Mouse (Mus musculus) intestine, postnatal 0 days (tissue): Measurements from ENCODE around the gene Ppp1r1b. TPM values are rescaled to one million over a fixed set of nuclear protein-coding genes. Genes with fewer than 3 reads are reported as not detected.

Experiments
- ATAC-seq: fragments of 200-750 bp; cut with Nextera tagmentation; 2 replicates; pipeline ENCODE4 v1.8.0; 2017; ENCODE audit warnings: mild to moderate bottlenecking, moderate TSS enrichment, moderate library complexity
- H3K27ac ChIP-seq: fragments of 300-500 bp; sonication (generic); 2 replicates; pipeline ENCODE4 v1.5.1; 2014; ENCODE audit warnings: mild to moderate bottlenecking, low read depth, low read length, moderate library complexity
- H3K27me3 ChIP-seq: fragments of 300-500 bp; sonication (generic); replicated peaks from 2 replicates; pipeline ENCODE4 v1.6.1; 2014; ENCODE audit warnings: low read length, mixed read lengths; ENCODE audit not compliant: control insufficient read depth, insufficient read depth
- H3K36me3 ChIP-seq: fragments of 300-500 bp; sonication (generic); 2 replicates; pipeline ENCODE4 v1.6.1; 2014; ENCODE audit warnings: mild to moderate bottlenecking, moderate library complexity; ENCODE audit not compliant: control insufficient read depth, insufficient read depth
- H3K4me1 ChIP-seq: fragments of 300-500 bp; sonication (generic); replicated peaks from 2 replicates; pipeline ENCODE4 v1.6.1; 2014; ENCODE audit warnings: antibody characterized with exemption, low read length, mixed read lengths; ENCODE audit not compliant: control insufficient read depth, insufficient read depth
- H3K4me2 ChIP-seq: fragments of 300-500 bp; sonication (generic); replicated peaks from 2 replicates; pipeline ENCODE4 v1.6.1; 2014; ENCODE audit warnings: low read depth, mild to moderate bottlenecking, moderate library complexity
- H3K4me3 ChIP-seq: fragments of 300-500 bp; sonication (generic); 2 replicates; pipeline ENCODE4 v1.5.1; 2014; ENCODE audit warnings: low read depth, low read length
- H3K9ac ChIP-seq: fragments of 300-500 bp; sonication (generic); 2 replicates; pipeline ENCODE4 v1.6.1; 2014; ENCODE audit warnings: mild to moderate bottlenecking, low read depth, low read length
- H3K9me3 ChIP-seq: fragments of 300-500 bp; sonication (generic); 2 replicates; pipeline ENCODE4 v1.6.1; 2016; ENCODE audit warnings: mixed run types; ENCODE audit not compliant: control insufficient read depth
- CTCF ChIP-seq: sonication (generic); IDR thresholded peaks from 2 replicates; pipeline ENCODE4 v1.5.1; 2016; ENCODE audit warnings: low read depth, mild to moderate bottlenecking, control low read depth, antibody characterized with exemption, moderate library complexity
- WGBS: fragments of 180-500 bp; shearing (Covaris S2); extraction: QIAGEN DNeasy Blood & Tissue Kit; methylation state at CpG from one replicate; pipeline ENCODE4 v1.1.7; 2014; 5-methylcytosine and 5-hydroxymethylcytosine counted together
- polyA plus RNA-seq: library from polyadenylated mRNA; unstranded; fragments of >200 nt; fragmentation: Nextera tagmentation; extraction: Ambion mirVana; gene quantifications from 2 replicates; pipeline ENCODE4 v1.2.1, GENCODE M21; 2015

Gene Ppp1r1b
- polyA plus RNA-seq, 1 experiment from 2014 or later: 99.5 TPM

DNA sequence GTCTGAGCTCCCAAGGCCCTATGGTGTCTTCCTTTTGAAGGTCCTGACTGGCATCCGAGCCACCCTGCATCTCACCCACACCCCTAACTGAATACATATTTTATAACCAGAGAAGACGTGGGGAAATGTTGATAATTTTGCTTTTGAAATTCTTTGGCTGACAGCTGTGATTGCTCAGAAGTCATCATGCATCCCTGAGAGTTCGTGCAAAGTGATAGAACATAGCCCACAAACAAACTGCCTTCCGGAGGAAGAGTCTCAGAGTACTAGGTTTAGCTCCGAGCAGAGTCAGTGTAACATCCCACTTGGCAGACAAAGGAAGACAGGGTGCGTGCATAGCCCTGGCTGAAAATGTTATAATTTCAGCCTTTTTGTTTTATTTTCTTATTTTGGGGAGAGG lies 25.0 kb downstream of the Ppp1r1b start:
- TF ChIP-seq CTCF: no peak
- Histone ChIP-seq H3K9me3 (no peaks in the 10 kb centered on the region), H3K4me1 (no peaks in the 10 kb centered on the region), H3K4me3 (no peak overlapping the region), H3K36me3 (peaks cover 44% of the 10 kb centered on the region), H3K4me2 (no peak overlapping the region), H3K27me3 (no peaks in the 10 kb centered on the region), H3K27ac (no peak overlapping the region), H3K9ac (no peak overlapping the region)
- WGBS: 85% methylated on average over 6 of the region's 6 CpGs
- ATAC-seq: no peak

DNA sequence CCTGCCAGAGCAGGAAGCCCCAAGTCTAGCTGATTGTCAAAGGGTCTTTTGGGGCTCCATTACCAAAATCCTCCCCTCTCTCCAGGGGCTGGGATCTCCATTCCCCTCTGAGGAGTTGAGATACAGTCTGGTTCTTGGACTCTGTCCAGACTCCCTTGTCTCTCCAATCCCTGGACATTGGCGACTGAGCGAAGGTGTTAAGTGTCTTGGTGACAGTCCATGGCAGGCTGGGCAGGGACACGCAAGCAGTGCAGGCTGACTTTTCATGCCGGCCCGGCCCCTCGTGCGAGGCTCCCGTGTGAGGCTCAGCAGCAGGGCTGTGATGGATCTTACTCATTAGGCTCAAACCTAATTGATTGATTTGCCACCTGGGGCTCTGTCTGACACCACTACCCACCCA lies 26.1 kb downstream of the Ppp1r1b start:
- WGBS: 89% methylated on average over 8 of the region's 8 CpGs
- peaks cover 55% of the 10 kb centered on the region for H3K36me3 ChIP-seq

DNA sequence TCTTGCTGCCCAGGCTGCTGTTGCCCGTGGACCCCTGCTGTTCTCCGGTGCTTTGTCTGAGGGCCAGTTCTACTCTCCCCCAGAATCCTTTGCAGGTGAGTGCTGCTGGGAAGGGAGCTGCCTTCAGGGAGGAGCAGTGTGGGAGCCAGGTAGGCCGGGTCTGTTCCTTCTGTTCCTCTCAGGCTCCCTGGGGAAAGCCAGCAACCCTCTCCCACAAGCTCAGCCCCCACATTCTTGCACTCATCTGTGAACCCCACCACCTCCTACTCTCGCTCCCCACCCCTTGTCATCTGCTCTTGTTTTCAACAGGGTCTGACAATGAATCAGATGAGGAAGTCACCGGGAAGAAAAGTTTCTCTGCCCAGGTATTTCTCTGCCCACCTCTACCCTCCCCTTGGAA lies 28.6 kb downstream of the Ppp1r1b start:
- no peak for ATAC-seq
- no peak overlapping the region; the same call in 1 of the 2 replicates for H3K27ac ChIP-seq
- H3K27me3 ChIP-seq: no peaks in the 10 kb centered on the region
- WGBS: 78% methylated on average over 5 of the region's 5 CpGs
- H3K36me3 ChIP-seq: peaks cover 74% of the 10 kb centered on the region
- no peak for TF ChIP-seq CTCF
- no peaks in the 10 kb centered on the region for H3K9me3 ChIP-seq
- no peak overlapping the region for H3K4me3 ChIP-seq
- H3K9ac ChIP-seq: no peak overlapping the region
- no peaks in the 10 kb centered on the region for H3K4me1 ChIP-seq
- no peak overlapping the region for H3K4me2 ChIP-seq

More for the DNA sequence above, 26.1 kb downstream of the Ppp1r1b start:
- H3K9me3 ChIP-seq: no peaks in the 10 kb centered on the region
- TF ChIP-seq CTCF: no peak
- H3K4me2 ChIP-seq: no peak overlapping the region
- H3K9ac ChIP-seq: no peak overlapping the region
- no peak for ATAC-seq
- no peaks in the 10 kb centered on the region for H3K4me1 ChIP-seq
- no peak overlapping the region for H3K27ac ChIP-seq
- no peaks in the 10 kb centered on the region for H3K27me3 ChIP-seq
- no peak overlapping the region for H3K4me3 ChIP-seq

DNA sequence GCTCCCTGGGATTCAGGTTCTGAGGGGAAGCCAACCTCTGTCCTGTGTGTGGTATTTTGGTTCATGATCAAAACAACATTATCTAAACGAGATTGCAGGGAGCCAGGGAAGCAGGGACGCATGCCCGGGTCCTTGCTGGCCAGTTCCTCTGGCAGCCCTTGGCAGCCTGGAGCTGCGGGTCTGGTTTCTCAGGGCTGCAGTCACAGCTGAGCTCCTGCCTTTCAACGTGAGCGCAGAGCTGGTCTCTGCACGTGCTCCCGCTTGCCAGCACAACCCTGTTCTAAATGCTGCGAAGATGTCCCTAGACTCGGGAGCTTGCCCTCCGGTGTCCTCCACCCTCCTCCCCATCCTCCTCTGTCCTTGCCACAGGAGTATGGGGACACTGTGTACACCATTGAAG lies 29.6 kb downstream of the Ppp1r1b start:
- Histone ChIP-seq H3K27ac (no peak overlapping the region), H3K9me3 (no peaks in the 10 kb centered on the region), H3K36me3 (peaks cover 75% of the 10 kb centered on the region), H3K27me3 (no peaks in the 10 kb centered on the region), H3K4me1 (no peaks in the 10 kb centered on the region), H3K4me2 (no peak overlapping the region), H3K9ac (no peak overlapping the region), H3K4me3 (no peak overlapping the region)
- TF ChIP-seq CTCF: no peak
- ATAC-seq: no peak
- WGBS: 77% methylated on average over 11 of the region's 11 CpGs

DNA sequence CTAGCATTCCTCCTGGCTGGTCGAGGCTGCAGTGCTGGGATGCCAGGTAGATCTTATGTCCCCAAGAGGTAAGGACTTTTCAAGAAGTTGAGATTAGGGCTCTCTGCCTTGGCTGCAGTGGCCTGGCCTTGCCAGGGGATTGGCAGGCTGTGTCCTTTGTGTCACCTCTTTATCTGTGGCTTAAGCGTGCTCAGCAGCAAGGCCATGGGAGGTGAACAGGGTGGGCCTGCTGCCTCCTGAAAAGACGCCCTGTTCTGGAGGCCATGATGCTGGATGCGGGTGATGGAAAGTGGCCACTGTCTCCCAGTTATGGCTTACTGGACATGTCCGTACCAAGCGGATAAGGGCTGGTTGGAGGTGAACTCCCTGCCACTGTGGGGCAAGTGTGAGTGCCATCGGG lies 31.2 kb downstream of the Ppp1r1b start:
- no peak for ATAC-seq
- Histone ChIP-seq H3K27ac (no peak overlapping the region), H3K9me3 (no peaks in the 10 kb centered on the region), H3K36me3 (peaks cover 70% of the 10 kb centered on the region), H3K4me1 (no peaks in the 10 kb centered on the region), H3K4me2 (no peak overlapping the region), H3K9ac (no peak overlapping the region), H3K27me3 (no peaks in the 10 kb centered on the region), H3K4me3 (no peak overlapping the region)
- WGBS: 84% methylated on average over 7 of the region's 7 CpGs
- no peak for TF ChIP-seq CTCF

DNA sequence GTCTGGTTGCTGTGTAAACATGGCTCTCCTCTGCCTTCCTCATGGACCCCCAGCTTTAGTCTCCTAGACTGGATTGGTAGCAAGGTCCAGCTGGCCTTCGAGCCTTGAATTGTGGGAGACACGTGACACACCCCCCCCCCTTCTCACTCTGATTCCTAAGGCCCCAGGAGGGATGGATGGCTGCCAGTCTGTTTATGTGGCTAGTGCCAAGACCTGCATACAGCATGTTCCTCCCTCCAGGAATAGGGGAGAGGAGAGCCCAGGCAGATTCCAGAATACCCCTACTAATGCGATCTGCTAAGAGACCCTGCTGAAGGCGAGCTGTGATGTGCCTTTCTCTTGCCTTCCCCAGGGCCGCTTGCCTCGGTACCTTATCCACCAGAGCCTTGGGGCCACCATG lies 31.9 kb downstream of the Ppp1r1b start:
- no peak overlapping the region for H3K4me2 ChIP-seq
- peaks cover 62% of the 10 kb centered on the region for H3K36me3 ChIP-seq
- no peaks in the 10 kb centered on the region for H3K9me3 ChIP-seq
- no peak for ATAC-seq
- H3K9ac ChIP-seq: no peak overlapping the region
- WGBS: 72% methylated on average over 6 of the region's 6 CpGs
- H3K4me1 ChIP-seq: no peaks in the 10 kb centered on the region
- H3K27ac ChIP-seq: no peak overlapping the region
- no peak for TF ChIP-seq CTCF
- no peak overlapping the region for H3K4me3 ChIP-seq
- H3K27me3 ChIP-seq: no peaks in the 10 kb centered on the region

DNA sequence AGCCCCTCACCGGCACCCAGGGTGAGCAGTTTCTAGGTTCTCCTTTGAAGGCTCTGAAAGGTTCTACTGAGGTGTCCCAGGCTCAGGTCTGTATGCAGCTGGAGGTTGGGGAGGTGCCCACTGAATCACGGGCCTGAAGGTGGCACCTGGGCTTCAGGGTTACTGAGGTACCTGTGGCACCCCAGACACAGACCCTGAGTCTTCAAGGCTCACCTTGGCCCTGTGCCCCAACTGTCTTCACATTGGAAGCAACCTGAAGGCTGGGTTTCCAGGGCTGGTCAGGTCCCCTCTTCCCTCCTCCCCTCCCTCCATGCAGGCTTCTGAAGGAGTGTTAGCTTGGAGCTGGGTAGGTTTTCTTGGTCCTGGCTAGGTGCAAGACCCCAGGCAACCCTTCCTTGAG lies 33.4 kb downstream of the Ppp1r1b start:
- Histone ChIP-seq H3K27ac (no peak overlapping the region), H3K9ac (no peak overlapping the region), H3K4me2 (no peak overlapping the region), H3K9me3 (no peaks in the 10 kb centered on the region), H3K27me3 (0 out of 2 replicates have a peak, but pooled peaks cover 5% of the 10 kb centered on the region), H3K4me1 (no peaks in the 10 kb centered on the region), H3K36me3 (peaks cover 47% of the 10 kb centered on the region), H3K4me3 (no peak overlapping the region)
- 89% methylated on average over 2 of the region's 2 CpGs for WGBS
- TF ChIP-seq CTCF: no peak
- no peak for ATAC-seq
